Mouse (Mus musculus) kidney, adult 2 months (tissue): ENCODE data around the gene Gm10100. TPM values are rescaled to one million over a fixed set of nuclear protein-coding genes. Genes with fewer than 3 reads are reported as not detected.
"Not testable (repeated sequence)": the region's sequence is repeated elsewhere in the genome, so short reads cannot be mapped to it uniquely, and the experiment has no call there.

Source experiments
- DNase-seq: peaks from one replicate; pipeline ENCODE4 v3.0.0; 2021
- H3K27ac ChIP-seq: fragments of 200-500 bp; 2 replicates; pipeline ENCODE4 v1.5.1; 2012; ENCODE audit warnings: low read depth, low read length, control low read depth, inconsistent platforms; ENCODE audit not compliant: insufficient read depth
- H3K27me3 ChIP-seq: fragments of 200-500 bp; replicated peaks from 2 replicates; pipeline ENCODE4 v1.6.1; 2012; ENCODE audit warnings: mild to moderate bottlenecking, moderate library complexity, low read length, inconsistent platforms; ENCODE audit not compliant: control insufficient read depth, insufficient read depth
- H3K36me3 ChIP-seq: fragments of 200-500 bp; 2 replicates; pipeline ENCODE4 v1.6.1; 2012; ENCODE audit warnings: mild to moderate bottlenecking, moderate library complexity, low read length, inconsistent platforms; ENCODE audit not compliant: control insufficient read depth, insufficient read depth
- H3K4me1 ChIP-seq: fragments of 200-500 bp; 2 replicates; pipeline ENCODE4 v1.6.1; 2011; ENCODE audit warnings: low read length; ENCODE audit not compliant: control insufficient read depth, insufficient read depth
- H3K4me3 ChIP-seq: fragments of 200-500 bp; 2 replicates; pipeline ENCODE4 v1.5.1; 2011; ENCODE audit warnings: mild to moderate bottlenecking, low read depth, low read length, control low read depth; ENCODE audit not compliant: insufficient read depth
- CTCF ChIP-seq: fragments of 200-500 bp; conservative IDR thresholded peaks from 2 replicates; pipeline ENCODE4 v1.5.1; 2011; ENCODE audit warnings: low read depth, mild to moderate bottlenecking, control low read depth, low read length, moderate library complexity, mixed read lengths; ENCODE audit not compliant: insufficient read depth, insufficient read length
- POLR2A ChIP-seq: fragments of 200-500 bp; IDR thresholded peaks from one replicate; pipeline ENCODE4 v1.6.1; 2011; ENCODE audit warnings: low read depth, low read length, control low read depth
- WGBS: fragments of 180-500 bp; shearing (Covaris S2); methylation state at CpG from one replicate; pipeline ENCODE4 v1.1.7; 2018; 5-methylcytosine and 5-hydroxymethylcytosine counted together
- polyA plus RNA-seq: library from polyadenylated mRNA; depleted of rRNA; stranded (reverse); fragments of >200 nt; gene quantifications from 2 replicates; pipeline ENCODE4 v1.2.3, GENCODE M21; 2012; rRNA removed

Gm10100 gene
- polyA plus RNA-seq, 1 experiment: not detected

- Histone ChIP-seq H3K27ac (no peak overlapping the region), H3K27me3 (no peaks in the 10 kb centered on the region), H3K4me3 (no peak overlapping the region), H3K36me3 (no peaks in the 10 kb centered on the region), H3K4me1 (no peaks in the 10 kb centered on the region)
- TF ChIP-seq CTCF (no peak), POLR2A (no peak)
- DNase-seq: no peak
These were observed 27.2 kb downstream of the Gm10100 start for GRCm38 (mm10) chr10:77753448-77753847.

GRCm38 (mm10) chr10:77759582-77759981 lies 33.3 kb downstream of the Gm10100 start, which contains the start of gene Gm3233:
Gene Gm3233 (minus strand): TSS chr10:77759682.
- H3K27me3 ChIP-seq, DNase-seq, H3K4me3 ChIP-seq, H3K36me3 ChIP-seq, H3K27ac ChIP-seq, H3K4me1 ChIP-seq: not testable (repeated sequence)
- WGBS: no CpG with 5 or more reads among the region's 1 CpGs

- Histone ChIP-seq H3K4me3 (no peak overlapping the region), H3K27me3 (no peaks in the 10 kb centered on the region; the same call in 1 of the 2 replicates), H3K4me1 (no peaks in the 10 kb centered on the region), H3K27ac (no peak overlapping the region), H3K36me3 (no peaks in the 10 kb centered on the region)
- DNase-seq: no peak
- 53% methylated on average over 1 of the region's 1 CpGs for WGBS
- no peak for TF ChIP-seq POLR2A
- TF ChIP-seq CTCF: no peak
These were observed 43.4 kb downstream of the Gm10100 start for GRCm38 (mm10) chr10:77769727-77770126.

- not testable (repeated sequence) for DNase-seq, H3K27ac ChIP-seq, H3K36me3 ChIP-seq, H3K4me3 ChIP-seq, H3K4me1 ChIP-seq, H3K27me3 ChIP-seq
- 50% methylated on average over 1 of the region's 1 CpGs for WGBS
These were observed 44.9 kb downstream of the Gm10100 start, which contains the start of gene Gm3238 for GRCm38 (mm10) chr10:77771225-77771624. Gene Gm3238 (minus strand): TSS chr10:77771325.

GRCm38 (mm10) chr10:77772142-77772541 lies 45.9 kb downstream of the Gm10100 start:
- 93% methylated on average over 3 of the region's 3 CpGs for WGBS
- not testable (repeated sequence) for H3K36me3 ChIP-seq, DNase-seq, H3K4me3 ChIP-seq, H3K27me3 ChIP-seq, H3K4me1 ChIP-seq, H3K27ac ChIP-seq

Other genes starting within 250 kb of the Gm10100 start
- gene Fam207a, start 210.7 kb upstream of the Gm10100 start, polyA plus RNA-seq: 30.5 and 31.4 TPM in 2 replicates
- gene Itgb2, start 196.2 kb upstream of the Gm10100 start, polyA plus RNA-seq: 6.5 and 13.6 TPM in 2 replicates
- gene Pttg1ip, start 144.8 kb upstream of the Gm10100 start, polyA plus RNA-seq: 321 and 342 TPM in 2 replicates
- 241 and 269 TPM in 2 replicates for gene Sumo3, start 120.4 kb upstream of the Gm10100 start, polyA plus RNA-seq
- gene Gm49325, start 120.3 kb upstream of the Gm10100 start, polyA plus RNA-seq: not detected in 2 replicates
- gene Ube2g2, start 104.2 kb upstream of the Gm10100 start, polyA plus RNA-seq: 29.9 and 33.8 TPM in 2 replicates
- 0.86 and 1.2 TPM in 2 replicates for gene Tspear, start 39.9 kb upstream of the Gm10100 start, polyA plus RNA-seq
- gene Gm19402, start 35.7 kb upstream of the Gm10100 start, polyA plus RNA-seq: not detected in 2 replicates
- gene Gm9508, start 29.3 kb upstream of the Gm10100 start, polyA plus RNA-seq: not detected in 2 replicates
- gene Gm10272, start 19.9 kb upstream of the Gm10100 start, polyA plus RNA-seq: not detected in 2 replicates
- gene Gm10024, start 15.0 kb upstream of the Gm10100 start, polyA plus RNA-seq: not detected in 2 replicates
- not detected in 2 replicates for gene Gm10142, start 10.7 kb upstream of the Gm10100 start, polyA plus RNA-seq
- not detected in 2 replicates for gene Krtap12-1, start 5.9 kb upstream of the Gm10100 start, polyA plus RNA-seq
- gene Gm18596, start 16.2 kb downstream of the Gm10100 start, polyA plus RNA-seq: not detected in 2 replicates
- gene Gm9736, start 24.9 kb downstream of the Gm10100 start, polyA plus RNA-seq: not detected in 2 replicates
- not detected in 2 replicates for gene Gm3233, start 33.2 kb downstream of the Gm10100 start, polyA plus RNA-seq
- not detected in 2 replicates for gene Gm3238, start 44.8 kb downstream of the Gm10100 start, polyA plus RNA-seq
- not detected in 2 replicates for gene Gm7138, start 50.5 kb downstream of the Gm10100 start, polyA plus RNA-seq
- gene Gm3250, start 56.1 kb downstream of the Gm10100 start, polyA plus RNA-seq: not detected in 2 replicates
- not detected in 2 replicates for gene Gm7137, start 61.7 kb downstream of the Gm10100 start, polyA plus RNA-seq
- not detected in 2 replicates for gene Gm9639, start 68.6 kb downstream of the Gm10100 start, polyA plus RNA-seq
- not detected in 2 replicates for gene Gm19668, start 72.6 kb downstream of the Gm10100 start, polyA plus RNA-seq
- gene Gm9507, start 85.4 kb downstream of the Gm10100 start, polyA plus RNA-seq: not detected in 2 replicates
- not detected in 2 replicates for gene Gm2696, start 88.2 kb downstream of the Gm10100 start, polyA plus RNA-seq
- not detected in 2 replicates for gene Krtap10-4, start 100.6 kb downstream of the Gm10100 start, polyA plus RNA-seq
- not detected in 2 replicates for gene Krtap10-10, start 109.5 kb downstream of the Gm10100 start, polyA plus RNA-seq
- not detected in 2 replicates for gene Gm36176, start 120.3 kb downstream of the Gm10100 start, polyA plus RNA-seq
- gene Gm10318, start 126.4 kb downstream of the Gm10100 start, polyA plus RNA-seq: not detected in 2 replicates
- gene Gm3285, start 135.5 kb downstream of the Gm10100 start, polyA plus RNA-seq: not detected in 2 replicates
- 8.4 and 8.6 TPM in 2 replicates for gene Lrrc3, start 176.1 kb downstream of the Gm10100 start, polyA plus RNA-seq
- 0.53 and 1.2 TPM in 2 replicates for gene Trpm2, start 244.1 kb downstream of the Gm10100 start, polyA plus RNA-seq